Mouse (Mus musculus) G1E (cell line): ENCODE data around the gene Slc34a3. TPM values are rescaled to one million over a fixed set of nuclear protein-coding genes. Genes with fewer than 3 reads are reported as not detected.

Source experiments
- ATAC-seq: 2 replicates; pipeline ENCODE4 v1.8.0; 2016; ENCODE audit warnings: mild to moderate bottlenecking; ENCODE audit not compliant: insufficient number of reproducible peaks, poor library complexity, low FRiP score, severe bottlenecking; ENCODE audit errors: extremely low read depth
- DNase-seq: peaks from one replicate; pipeline ENCODE4 v3.0.0; 2012; ENCODE audit warnings: low spot score
- H3K27me3 ChIP-seq: 2 replicates; pipeline ENCODE4 v1.6.1; 2012; ENCODE audit warnings: mild to moderate bottlenecking, low read length, inconsistent platforms; ENCODE audit not compliant: insufficient read depth
- H3K36me3 ChIP-seq: replicated peaks from 2 replicates; pipeline ENCODE3; 2012; ENCODE audit warnings: mild to moderate bottlenecking, inconsistent platforms
- H3K4me1 ChIP-seq: 2 replicates; pipeline ENCODE4 v1.6.1; 2012; ENCODE audit warnings: low read depth, low read length, inconsistent platforms, mixed read lengths; ENCODE audit not compliant: insufficient read depth
- H3K4me3 ChIP-seq: 2 replicates; pipeline ENCODE4 v1.5.1; 2012; ENCODE audit warnings: low read depth, mild to moderate bottlenecking, inconsistent platforms, low read length, moderate library complexity, mixed read lengths
- H3K9me3 ChIP-seq: replicated peaks from 2 replicates; pipeline ENCODE4 v1.6.1; 2012; ENCODE audit warnings: inconsistent platforms
- CTCF ChIP-seq: IDR thresholded peaks from 2 replicates; pipeline ENCODE4 v1.5.1; 2012; ENCODE audit warnings: low read depth, low read length, inconsistent platforms, mixed read lengths
- GATA1 ChIP-seq: IDR thresholded peaks from 2 replicates; pipeline ENCODE4 v1.6.1; 2012; ENCODE audit warnings: borderline replicate concordance, low read length, inconsistent platforms, mixed read lengths
- GATA2 ChIP-seq: IDR thresholded peaks from 2 replicates; pipeline ENCODE4 v1.6.1; 2012; ENCODE audit warnings: low read depth, low read length, inconsistent platforms, borderline replicate concordance
- POLR2AphosphoS5 ChIP-seq: IDR thresholded peaks from 2 replicates; pipeline ENCODE4 v1.6.1; 2012; ENCODE audit warnings: low read depth, low read length, inconsistent platforms; ENCODE audit not compliant: insufficient replicate concordance
- TAL1 ChIP-seq: conservative IDR thresholded peaks from 2 replicates; pipeline ENCODE4 v1.6.1; 2012; ENCODE audit warnings: low read depth, low read length, inconsistent platforms, mixed read lengths
- polyA plus RNA-seq: library from polyadenylated mRNA; stranded (reverse); fragments of >175 nt; gene quantifications from 2 replicates; pipeline ENCODE4 v1.2.3, GENCODE M21; 2012
- total RNA-seq, 2 experiments: library from RNA; stranded (forward) in 1 of 2; stranded (reverse) in 1 of 2; fragments of 200-1000 nt in 1 of 2; fragments of >200 nt in 1 of 2; fragmentation: Nextera tagmentation in 1 of 2; gene quantifications; 2 replicates each; pipeline ENCODE4 v1.2.3; 2014 to 2017

Gene Slc34a3
- total and polyA plus RNA-seq, 3 experiments = 0.91 TPM; not detected in 2

GRCm38 (mm10) chr2:25223681-25224491 is 10.3 kb downstream of the Slc34a3 start:
- Histone ChIP-seq H3K9me3 (no peaks in the 10 kb centered on the region), H3K4me1 (peaks cover 47% of the 10 kb centered on the region), H3K27me3 (no peaks in the 10 kb centered on the region), H3K36me3 (peaks cover 34% of the 10 kb centered on the region), H3K4me3 (peak overlapping the region; percentile 93)
- peak; percentile 91 for DNase-seq
- ATAC-seq = no peak
- TF ChIP-seq POLR2AphosphoS5 = no peak
- no peak for TF ChIP-seq CTCF
- TF ChIP-seq GATA2 = no peak
- no peak for TF ChIP-seq TAL1
- TF ChIP-seq GATA1 = no peak

- TF ChIP-seq GATA2 (no peak), POLR2AphosphoS5 (peak; percentile 89; the same call in 1 of the 2 replicates)
- Histone ChIP-seq H3K9me3 (no peaks in the 10 kb centered on the region), H3K27me3 (0 out of 2 replicates have a peak, but pooled peaks cover 3% of the 10 kb centered on the region), H3K4me1 (peaks cover 24% of the 10 kb centered on the region), H3K4me3 (no peak overlapping the region), H3K36me3 (peaks cover 30% of the 10 kb centered on the region)
- no peak for ATAC-seq
- no peak for DNase-seq
Measured at GRCm38 (mm10) chr2:25221331-25221772, 12.8 kb downstream of the Slc34a3 start.

- H3K36me3 ChIP-seq = peaks cover 22% of the 10 kb centered on the region
- ATAC-seq = no peak
- peaks cover 20% of the 10 kb centered on the region for H3K4me1 ChIP-seq
- peaks cover 19% of the 10 kb centered on the region for H3K27me3 ChIP-seq
- TF ChIP-seq GATA2 = no peak
- no peak for TF ChIP-seq CTCF
- no peak for TF ChIP-seq TAL1
- TF ChIP-seq GATA1 = no peak
- no peak for TF ChIP-seq POLR2AphosphoS5
- H3K4me3 ChIP-seq = no peak within 1 kb of the TSS
- no peak for DNase-seq
- no peaks in the 10 kb centered on the region for H3K9me3 ChIP-seq
Measured at GRCm38 (mm10) chr2:25218445-25218844, 15.7 kb downstream of the Slc34a3 start, which contains the start of gene Fam166a. Fam166a (plus strand) TSS chr2:25218745.

GRCm38 (mm10) chr2:25217666-25218065 is 16.5 kb downstream of the Slc34a3 start:
- no peak overlapping the region for H3K4me3 ChIP-seq
- DNase-seq = no peak
- no peak for TF ChIP-seq TAL1
- no peak for TF ChIP-seq GATA2
- TF ChIP-seq GATA1 = no peak
- TF ChIP-seq CTCF = no peak
- TF ChIP-seq POLR2AphosphoS5 = no peak
- H3K27me3 ChIP-seq = peaks cover 19% of the 10 kb centered on the region
- ATAC-seq = no peak
- peaks cover 26% of the 10 kb centered on the region for H3K4me1 ChIP-seq
- peaks cover 18% of the 10 kb centered on the region for H3K36me3 ChIP-seq
- no peaks in the 10 kb centered on the region for H3K9me3 ChIP-seq

- no peak for ATAC-seq
- no peak within 1 kb of the TSS for H3K4me3 ChIP-seq
- H3K9me3 ChIP-seq = no peaks in the 10 kb centered on the region
Measured at GRCm38 (mm10) chr2:25214444-25214843, 19.7 kb downstream of the Slc34a3 start, which contains the start of gene Stpg3. Stpg3 (minus strand) TSS chr2:25214637.

GRCm38 (mm10) chr2:25213266-25213865 is 20.8 kb downstream of the Slc34a3 start:
- no peaks in the 10 kb centered on the region for H3K9me3 ChIP-seq
- peaks cover 42% of the 10 kb centered on the region for H3K4me1 ChIP-seq
- no peak overlapping the region for H3K4me3 ChIP-seq
- ATAC-seq (no peak), DNase-seq (no peak)
- TF ChIP-seq CTCF (no peak), TAL1 (no peak), GATA1 (no peak), POLR2AphosphoS5 (no peak), GATA2 (no peak)
- H3K36me3 ChIP-seq = peaks cover 20% of the 10 kb centered on the region
- H3K27me3 ChIP-seq = peaks cover 17% of the 10 kb centered on the region

More at GRCm38 (mm10) chr2:25214444-25214843, 19.7 kb downstream of the Slc34a3 start, which contains the start of gene Stpg3:
- Histone ChIP-seq H3K36me3 (peaks cover 11% of the 10 kb centered on the region), H3K4me1 (peaks cover 38% of the 10 kb centered on the region), H3K27me3 (peaks cover 19% of the 10 kb centered on the region)
- TF ChIP-seq GATA2 = no peak
- TF ChIP-seq GATA1 = no peak
- no peak for TF ChIP-seq POLR2AphosphoS5
- no peak for TF ChIP-seq TAL1
- no peak for TF ChIP-seq CTCF
- no peak for DNase-seq
